Mouse (Mus musculus): Measurements from ENCODE around the gene Slc2a3. TPM values are rescaled to one million over a fixed set of nuclear protein-coding genes. Genes with fewer than 3 reads are reported as not detected.
A peak's percentile ranks its signal among the peaks of the same experiment; 100 is the strongest.

The Slc2a3 gene
- total RNA-seq (2021), result 1 to 10 TPM; 1.0 to 1.2 TPM
- long read RNA-seq, experiment 1, result 0 reads
- long read RNA-seq, experiment 2, partial matches to known transcripts, result 0 of 1 reads
- long read RNA-seq, experiment 2, other reads (novel, unspliced or antisense), result 1 of 1 reads

DNA sequence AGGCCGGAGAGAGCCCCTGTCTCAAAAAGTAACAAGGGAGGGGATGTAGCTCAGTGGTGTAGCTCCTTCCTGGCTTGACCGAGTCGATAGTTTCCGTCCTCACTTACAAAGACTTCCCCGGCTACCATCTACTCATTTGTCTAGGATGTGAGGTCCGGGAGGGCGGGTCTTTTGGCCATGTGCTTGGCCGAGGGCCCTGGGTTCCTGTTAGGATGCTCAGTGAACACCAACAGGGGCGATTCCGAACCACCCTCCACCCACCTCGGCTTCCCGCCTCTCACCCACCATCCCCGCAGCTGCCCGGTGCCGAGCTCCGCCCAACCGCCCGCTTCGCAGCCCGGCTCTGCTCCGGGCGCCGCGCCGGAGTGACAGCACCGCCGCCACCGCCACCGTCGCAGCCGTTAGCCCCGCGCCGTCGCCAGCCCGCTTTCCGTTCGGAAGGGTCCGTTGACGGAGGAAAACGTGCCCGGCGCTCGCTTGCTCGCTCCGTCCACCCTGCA is at the start of gene Slc2a3:
TSS of gene Slc2a3 (minus strand) at position 340 of the 500 bp plus-strand sequence.
- peak; percentile 50 to 52 for DNase-seq
- intact Hi-C loops (cut with DNase I), result no loop called here

DNA sequence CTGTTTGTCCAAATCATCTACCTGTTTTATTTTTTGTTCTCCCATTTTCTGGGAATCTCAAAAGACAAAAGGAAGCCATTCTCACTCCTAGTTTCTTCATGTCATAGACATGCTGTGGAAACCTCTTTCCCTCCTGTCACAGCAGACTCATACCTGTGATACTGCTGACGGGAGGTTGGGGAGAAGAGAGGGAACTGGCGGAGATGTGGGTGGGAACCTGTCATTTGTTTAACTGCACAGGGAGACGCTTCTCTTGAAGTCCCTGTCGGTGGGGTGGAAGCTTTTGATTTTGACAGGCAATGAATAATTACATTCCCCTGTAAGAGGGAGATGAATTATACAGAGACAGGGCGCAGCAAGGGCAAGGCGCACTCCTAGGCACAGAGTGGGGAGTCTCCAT is 42.3 kb upstream of the Slc2a3 start:
- intact Hi-C loops (cut with DNase I), result no loop called here
- DNase-seq, result no peak

DNA sequence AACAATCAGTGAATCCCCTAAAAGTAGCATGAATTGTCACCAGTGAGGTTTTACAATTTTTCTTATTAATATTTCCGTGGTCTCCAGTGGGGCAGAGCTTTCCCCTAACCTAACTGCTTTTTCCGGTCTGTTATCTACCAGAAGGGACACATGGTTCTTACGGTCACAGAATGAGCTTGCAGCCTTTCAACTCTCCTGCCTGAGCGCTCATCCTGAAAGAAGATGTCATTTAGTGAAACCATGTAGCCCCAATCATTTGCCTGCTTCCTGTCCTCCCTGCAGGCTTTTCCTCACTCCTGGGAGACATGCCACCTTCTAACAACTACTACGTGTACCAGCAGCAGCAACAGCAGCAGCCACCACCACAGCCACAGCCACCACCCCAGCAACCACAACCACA is 36.1 kb upstream of the Slc2a3 start:
- intact Hi-C loops (cut with DNase I), result no loop called here

DNA sequence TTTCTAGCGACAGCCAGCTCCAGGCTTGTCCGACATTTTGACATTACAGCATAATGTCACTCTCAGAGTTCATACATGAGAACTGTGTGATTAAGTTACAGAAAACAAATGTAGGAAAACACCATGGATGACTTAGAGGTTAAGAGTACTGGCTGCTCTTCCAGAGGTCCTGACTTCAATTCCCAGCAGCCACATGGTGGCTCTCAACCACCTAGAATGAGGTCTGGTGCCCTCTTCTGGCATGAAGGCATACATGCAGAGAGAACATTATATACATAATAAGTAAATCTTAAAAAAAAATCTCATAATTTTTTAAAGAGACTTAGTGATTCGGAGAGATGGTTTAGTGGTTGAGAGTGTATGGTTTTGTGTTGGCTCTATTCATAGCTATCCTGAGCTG is 35.5 kb upstream of the Slc2a3 start:
- no peak for DNase-seq

More for the DNA sequence above, 36.1 kb upstream of the Slc2a3 start:
- no peak for DNase-seq

DNA sequence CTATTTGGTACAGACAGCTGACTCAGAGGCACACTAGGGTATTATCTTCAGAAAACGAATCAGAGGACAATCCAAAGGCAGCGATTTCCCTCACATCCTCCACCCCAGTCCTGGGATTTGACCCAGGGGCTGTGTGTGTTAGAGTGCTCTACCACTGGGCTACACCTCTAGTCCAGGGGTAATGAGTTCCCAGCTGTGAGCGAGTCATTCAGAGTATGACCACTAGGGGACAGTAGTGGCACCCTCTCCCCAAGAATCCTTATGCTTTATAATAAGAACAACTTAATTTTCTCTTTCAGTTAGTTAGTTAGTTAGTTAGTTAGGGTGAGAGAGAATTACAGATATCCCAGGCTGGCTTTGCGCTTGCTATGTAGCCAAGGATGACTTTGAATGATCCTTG is 32.9 kb upstream of the Slc2a3 start:
- no peak for DNase-seq
- intact Hi-C loops (cut with DNase I), result loop anchor here (5.0 kb wide), 1 partner anchor 38 kb away; the partner anchor contains the start of gene Necap1

More for the DNA sequence above, 35.5 kb upstream of the Slc2a3 start:
- intact Hi-C loops (cut with DNase I), result no loop called here

DNA sequence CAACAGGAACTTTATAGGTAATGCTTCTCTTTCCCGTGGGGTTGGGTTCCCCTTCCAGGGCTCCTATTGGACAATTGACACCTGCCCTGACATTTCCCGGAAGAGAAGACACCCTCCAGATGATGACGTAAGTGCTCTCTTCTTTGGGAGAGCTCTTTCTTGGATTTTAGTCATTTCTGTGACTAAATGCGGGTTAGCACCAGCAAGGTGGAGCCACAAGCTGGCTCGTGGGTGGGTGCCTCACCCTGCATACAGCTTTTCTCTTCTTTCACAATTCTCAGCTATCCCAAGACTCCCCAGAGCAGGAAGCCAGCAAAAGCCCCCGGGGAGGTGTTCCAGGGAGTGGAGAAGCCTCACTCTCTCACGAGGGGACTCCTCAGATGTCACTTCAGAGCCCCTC is 31.4 kb upstream of the Slc2a3 start:
- DNase-seq, result no peak
- intact Hi-C loops (cut with DNase I), result loop anchor here (5.0 kb wide), 1 partner anchor 39 kb away; the partner anchor contains the start of gene Necap1

DNA sequence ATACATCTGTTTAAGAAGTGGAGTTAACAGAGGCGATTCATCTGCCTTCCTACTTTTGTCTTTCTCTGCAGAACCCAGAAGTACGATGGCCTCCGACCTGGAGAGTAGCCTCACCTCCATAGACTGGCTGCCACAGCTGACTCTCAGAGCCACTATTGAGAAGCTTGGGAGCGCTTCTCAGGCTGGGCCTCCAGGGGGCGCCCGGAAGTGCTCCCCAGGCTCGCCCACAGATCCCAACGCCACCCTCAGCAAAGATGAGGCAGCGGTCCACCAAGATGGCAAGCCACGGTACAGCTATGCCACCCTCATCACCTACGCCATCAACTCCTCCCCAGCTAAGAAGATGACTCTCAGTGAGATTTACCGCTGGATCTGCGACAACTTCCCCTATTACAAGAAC is 26.6 kb upstream of the Slc2a3 start:
- intact Hi-C loops (cut with DNase I), result no loop called here
- DNase-seq, result no peak

DNA sequence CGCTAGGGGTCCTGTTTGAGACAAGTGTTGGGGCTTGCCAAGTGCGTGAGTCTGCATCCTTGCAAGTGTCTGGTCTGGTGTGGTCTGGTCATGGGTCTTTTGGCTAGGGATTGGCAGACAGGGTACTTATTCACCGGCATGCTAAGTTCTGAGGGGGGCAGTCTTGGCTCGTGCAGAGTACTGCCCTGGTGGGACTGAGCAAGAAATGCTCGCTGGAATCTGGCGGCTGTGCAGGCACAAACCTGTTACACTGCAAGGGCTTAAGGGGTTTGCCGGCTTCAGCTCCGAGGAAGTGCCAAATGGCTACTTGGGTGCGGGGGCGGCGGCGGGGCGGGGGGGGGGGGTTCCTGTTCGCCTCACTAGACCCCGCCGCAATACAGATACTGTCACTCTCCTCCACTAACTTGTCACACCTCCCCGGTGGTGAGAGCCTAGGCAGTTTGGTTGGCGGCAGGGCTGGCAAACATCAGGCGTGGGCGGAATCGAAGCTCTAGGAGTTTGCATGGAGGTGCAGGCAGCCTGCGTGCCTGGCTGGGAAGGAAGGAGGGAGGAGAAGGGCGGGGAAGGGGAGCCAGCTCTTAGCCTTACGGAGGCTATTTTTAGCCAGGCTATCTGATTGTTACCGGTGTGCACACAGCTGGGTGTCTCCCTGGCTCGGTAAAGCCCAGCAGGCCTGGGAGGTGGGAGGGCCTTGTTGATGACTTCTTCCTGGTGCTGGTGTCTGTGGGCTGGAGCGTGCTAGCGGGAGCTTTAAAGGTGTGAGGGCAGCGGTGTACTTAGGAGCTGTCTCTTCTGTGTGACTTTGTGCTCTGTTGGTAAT is 24.7 kb upstream of the Slc2a3 start:
- intact Hi-C loops (cut with DNase I), result no loop called here
- DNase-seq, result peak; percentile 29 to 36

DNA sequence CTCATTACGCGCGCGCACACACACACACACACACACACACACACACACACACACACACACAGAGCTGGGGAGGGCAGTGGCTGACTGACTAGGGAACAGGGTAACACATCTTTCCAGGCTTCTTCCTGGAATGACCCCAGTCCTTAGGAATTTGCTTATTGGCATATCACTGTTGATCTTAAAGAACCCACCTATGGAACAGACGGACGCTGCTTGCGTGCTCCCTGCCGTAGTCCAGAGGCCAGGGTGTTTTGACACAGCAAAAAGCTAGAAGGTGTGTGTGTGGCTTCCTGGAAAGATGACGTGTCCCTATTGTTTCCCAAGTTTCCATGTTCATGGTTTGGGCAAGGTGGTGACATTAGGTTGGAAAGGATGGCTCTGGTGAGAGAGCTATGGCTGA is 23.7 kb upstream of the Slc2a3 start:
- intact Hi-C loops (cut with DNase I), result no loop called here
- no peak for DNase-seq

DNA sequence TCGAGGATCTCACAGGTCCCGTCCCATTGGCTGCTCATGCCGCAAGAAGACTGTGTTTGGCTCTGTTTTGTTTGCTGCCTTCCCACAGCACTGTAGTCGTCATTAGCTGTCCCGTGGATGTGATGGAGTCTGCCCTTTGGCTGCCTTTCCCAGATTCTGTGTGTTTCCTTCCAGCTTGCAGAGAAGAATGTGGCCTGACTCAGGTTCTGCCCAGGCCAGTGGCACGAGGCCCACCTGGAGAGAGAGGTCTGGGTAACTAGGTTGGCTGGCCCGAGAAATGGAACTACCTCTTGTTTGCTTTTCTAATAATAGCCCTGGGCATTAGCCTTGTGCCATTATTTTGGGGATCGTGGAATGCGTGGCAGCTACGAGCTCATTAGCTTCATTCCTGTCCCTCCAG is 22.6 kb upstream of the Slc2a3 start:
- peak in 1 of 2 experiments; percentile 42 for DNase-seq
- intact Hi-C loops (cut with DNase I), result no loop called here

DNA sequence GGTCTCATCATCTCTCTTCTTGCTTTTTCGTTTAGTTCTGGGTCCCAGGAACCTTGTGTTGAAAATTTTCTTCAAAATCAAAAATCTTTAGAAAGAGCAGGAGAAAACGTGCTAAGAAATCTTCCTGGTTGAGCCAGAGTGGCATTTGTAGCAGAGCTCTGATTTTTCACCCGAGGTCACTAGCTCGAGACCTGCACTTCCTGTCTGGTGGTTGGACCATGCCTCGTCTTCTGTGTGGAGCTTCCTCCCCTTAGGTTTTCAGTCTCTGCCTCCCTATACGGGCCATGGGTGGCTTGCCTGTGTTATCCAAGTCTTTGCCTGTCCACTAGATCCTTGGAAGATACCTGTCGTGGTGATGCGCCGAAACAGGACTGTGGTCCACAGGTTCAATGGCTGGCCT is 20.4 kb upstream of the Slc2a3 start:
- DNase-seq, result no peak
- intact Hi-C loops (cut with DNase I), result no loop called here

DNA sequence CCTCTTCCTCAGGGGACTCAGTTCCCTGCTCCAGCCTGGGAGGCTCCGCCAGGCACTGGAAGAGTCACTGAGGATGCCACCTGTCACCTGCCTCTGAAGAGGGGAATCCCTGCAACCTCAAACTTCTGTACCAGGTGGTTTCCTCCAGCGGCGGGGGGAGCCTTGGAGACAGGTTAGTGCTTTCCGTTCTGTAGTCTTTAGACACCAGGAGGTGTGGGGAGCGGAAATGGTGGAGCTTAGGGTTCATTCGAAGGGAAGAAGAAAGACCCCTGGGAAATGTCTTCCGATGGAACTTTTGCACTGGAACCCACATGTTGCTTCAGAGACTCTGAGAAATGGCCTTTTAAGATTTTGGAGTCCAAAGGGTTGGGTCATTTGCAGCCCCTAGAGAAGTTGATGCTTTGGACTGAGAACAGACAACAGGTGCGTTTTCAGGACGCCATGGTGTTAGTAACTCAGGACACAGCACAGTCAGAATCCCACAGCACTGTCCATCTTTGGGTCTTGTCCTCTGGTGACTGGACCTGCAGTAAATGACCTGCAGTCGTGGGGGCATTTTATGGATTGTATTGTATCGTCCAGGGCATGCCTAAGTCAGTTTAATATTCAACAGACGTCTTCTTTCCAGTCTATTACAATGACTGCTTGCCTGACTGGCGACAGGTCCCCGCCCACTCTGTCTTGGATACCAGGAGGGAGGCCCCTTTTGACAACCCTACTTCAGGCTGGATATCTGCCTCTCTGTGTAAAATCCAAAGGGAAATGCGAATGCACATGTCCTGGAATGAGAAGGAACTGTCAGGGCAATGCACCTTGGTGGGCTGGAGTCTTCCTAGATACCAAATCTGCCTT is 19.6 kb upstream of the Slc2a3 start:
- intact Hi-C loops (cut with DNase I), result no loop called here
- no peak for DNase-seq

DNA sequence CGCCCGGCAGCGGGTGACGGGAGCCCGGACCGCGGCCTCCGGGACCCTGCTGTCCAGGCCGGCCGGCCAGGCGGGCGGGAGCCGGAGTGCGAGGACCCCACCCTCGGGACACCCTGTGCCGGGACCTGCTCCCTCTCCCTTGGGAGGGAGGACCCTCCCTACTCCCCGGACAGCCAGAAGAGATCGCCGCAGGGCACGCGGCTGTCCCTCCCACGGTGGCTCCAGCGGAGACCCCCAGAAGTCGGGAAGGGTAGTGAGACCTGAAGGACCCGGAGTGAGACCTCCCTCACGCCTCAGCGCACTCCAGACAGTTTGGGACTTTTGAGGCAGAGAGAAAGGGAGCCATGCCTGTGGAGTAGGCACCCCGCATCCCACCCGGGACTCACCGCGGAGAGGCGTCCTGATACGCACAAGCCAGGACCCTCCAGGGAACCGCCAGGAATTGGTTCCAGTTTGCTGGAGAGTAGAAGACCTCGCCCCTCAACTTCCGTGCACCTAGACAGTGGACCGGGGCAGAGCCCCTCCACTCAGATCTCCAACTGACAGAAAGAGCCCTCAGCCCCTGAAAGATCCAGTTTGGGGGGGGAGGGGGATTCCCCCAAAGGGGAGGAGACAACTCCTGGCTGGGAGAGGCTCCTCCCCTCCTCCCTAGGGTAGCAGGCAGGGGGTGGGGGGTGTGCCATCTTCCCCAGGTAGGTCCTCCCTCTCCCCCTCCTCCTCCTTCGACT is 18.8 kb upstream of the Slc2a3 start:
- no peak for DNase-seq
- intact Hi-C loops (cut with DNase I), result no loop called here

DNA sequence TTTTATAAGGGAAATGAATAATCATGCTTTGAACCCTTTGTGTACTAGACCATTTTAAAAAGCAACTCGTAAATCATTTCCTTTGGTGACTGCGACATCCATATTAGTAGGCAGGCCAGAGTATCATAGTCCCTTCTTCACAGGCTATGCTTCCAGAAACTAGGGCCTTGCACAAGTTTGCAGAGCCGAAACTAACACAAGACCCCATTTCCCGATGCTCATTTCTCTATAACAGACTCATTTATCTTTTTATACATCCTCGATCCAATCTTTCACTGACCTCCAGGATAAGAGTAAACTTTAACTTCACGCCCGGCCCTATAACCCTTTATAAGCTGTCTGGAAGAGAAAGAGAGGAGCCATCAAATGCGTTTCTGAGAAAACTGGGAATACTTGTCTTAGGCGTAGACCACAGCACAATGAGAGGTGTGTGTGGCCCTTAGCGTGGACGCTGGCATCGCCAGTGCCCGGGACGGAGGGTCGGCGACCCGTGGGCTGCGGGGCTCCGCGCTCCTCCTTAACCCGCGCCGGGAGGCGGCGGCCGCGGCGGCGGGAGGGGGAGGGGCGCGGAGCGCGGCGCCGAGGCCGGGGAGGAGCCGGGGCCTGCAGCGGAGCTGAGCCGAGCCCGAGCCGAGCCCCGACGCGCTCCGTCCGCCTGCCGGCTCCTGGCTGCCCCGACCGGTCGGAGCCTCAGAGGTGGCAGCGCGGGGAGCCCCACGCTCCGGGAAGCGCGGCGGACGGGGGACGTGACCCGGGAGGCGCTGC is 18.0 kb upstream of the Slc2a3 start, which contains the start of gene Foxj2:
TSS of gene Foxj2 (plus strand) at position 609 of the 765 bp plus-strand sequence.
- intact Hi-C loops (cut with DNase I), result loop anchor here (10.0 kb wide), 1 partner anchor 515 kb away; the partner anchor contains the start of gene M6pr
- DNase-seq, result peak; percentile 62 to 75

DNA sequence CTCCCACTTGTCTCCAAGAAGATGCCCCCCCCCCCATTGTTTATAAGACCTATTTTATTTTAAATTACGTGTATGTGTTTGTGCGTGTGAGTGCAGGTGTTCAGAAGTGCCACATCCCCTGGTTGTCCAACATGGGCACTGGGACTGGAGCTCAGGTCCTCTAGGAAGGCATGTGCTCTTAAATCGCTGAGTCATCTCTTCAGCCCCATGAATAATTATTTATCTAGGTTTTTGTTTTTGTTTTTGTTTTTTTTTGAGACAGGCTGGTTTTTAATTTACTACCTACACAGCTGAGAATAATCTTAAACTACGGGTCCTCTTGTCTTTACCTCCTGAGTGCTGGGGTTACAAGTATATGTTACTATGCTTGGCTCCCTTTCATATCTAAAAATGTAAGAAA is 12.2 kb upstream of the Slc2a3 start:
- intact Hi-C loops (cut with DNase I), result loop anchor here (10.0 kb wide), 1 partner anchor 509 kb away; the partner anchor contains the start of gene M6pr

DNA sequence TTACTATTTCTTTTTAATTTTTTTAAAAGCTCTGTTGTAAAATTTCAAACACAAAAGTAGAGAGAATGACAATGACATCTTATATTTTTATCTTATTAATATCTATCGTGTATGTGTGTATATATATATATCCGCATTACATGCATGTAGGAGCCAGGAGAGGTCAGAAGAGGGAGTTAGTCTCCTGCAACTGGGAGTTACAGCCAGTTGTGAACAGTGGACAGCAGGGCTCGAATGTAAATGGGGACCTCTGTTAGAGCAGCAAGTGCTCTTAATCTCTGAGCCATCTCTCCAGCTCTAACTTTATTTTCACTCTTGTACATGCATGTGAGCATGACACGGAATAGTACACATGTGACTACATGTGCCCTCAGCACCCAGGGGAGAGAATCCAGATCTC is 11.3 kb upstream of the Slc2a3 start:
- intact Hi-C loops (cut with DNase I), result loop anchor here (10.0 kb wide), 1 partner anchor 508 kb away; the partner anchor contains the start of gene M6pr
- DNase-seq, result no peak

More for the DNA sequence above, 12.2 kb upstream of the Slc2a3 start:
- DNase-seq, result no peak

DNA sequence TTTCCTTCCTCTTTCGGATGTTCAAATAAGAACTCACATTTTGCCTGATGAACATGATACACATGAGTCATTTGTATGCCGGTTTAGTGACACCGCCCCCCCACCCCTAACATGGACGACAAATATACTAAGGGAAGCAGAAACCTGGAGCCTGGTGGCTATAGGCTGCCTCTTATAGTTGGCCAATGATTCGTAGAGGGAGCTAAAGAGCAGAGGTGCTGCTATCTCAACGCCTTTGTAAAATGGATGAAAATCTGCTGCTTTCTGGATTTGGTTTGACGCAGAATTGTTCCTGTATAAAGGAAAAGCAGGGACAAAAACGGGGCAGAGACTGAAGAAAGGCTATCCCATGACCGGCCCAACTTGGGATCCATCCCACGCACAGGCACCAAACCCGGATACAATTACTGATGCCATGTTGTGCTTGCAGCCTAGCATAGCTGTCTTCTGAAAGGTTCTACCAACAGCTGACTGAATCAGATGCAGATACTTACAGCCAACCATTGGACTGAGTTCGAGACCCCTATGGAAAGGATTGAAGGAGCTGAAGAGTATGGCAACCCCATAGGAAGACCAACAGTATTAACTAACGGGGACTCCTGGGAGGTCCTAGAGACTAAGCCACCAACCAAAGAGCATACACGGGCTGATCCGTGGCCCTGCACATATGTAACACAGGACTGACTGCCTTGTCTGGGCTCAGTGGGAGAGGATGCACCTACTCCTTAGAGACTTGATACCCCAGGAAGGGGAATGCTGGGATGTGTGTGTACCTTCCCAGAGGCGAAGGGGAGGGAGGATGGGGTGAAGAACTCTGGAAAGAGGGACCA is 10.5 kb upstream of the Slc2a3 start:
- intact Hi-C loops (cut with DNase I), result loop anchor here (10.0 kb wide), 1 partner anchor 507 kb away; the partner anchor contains the start of gene M6pr
- no peak for DNase-seq

DNA sequence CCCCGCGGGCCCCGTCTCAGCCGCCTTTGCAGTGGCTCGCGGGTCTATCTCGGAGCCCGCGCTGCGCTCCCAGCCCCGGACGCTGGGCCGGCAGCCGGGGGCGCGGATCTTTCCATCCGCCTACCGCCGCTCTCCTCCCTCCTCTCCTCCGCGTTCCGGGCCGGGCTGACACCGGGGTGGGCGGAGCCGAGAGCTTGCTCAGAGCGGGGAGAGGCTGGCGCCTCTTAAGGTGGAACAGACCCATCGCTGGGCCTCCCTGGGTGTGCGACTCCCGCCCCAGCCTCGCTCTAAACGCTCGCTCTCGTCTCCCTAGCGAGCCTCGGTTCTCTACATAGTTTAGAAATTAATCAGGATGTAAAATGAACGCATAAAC is 9.8 kb upstream of the Slc2a3 start:
- intact Hi-C loops (cut with DNase I), result loop anchor here (10.0 kb wide), 1 partner anchor 506 kb away; the partner anchor contains the start of gene M6pr
- peak; percentile 88 to 94 for DNase-seq
